Mouse (Mus musculus): Measurements from ENCODE around the gene Adam12. TPM values are rescaled to one million over a fixed set of nuclear protein-coding genes. Genes with fewer than 3 reads are reported as not detected.

Adam12 gene
- polyA plus RNA-seq, 1 experiment: 1.5 TPM

DNA sequence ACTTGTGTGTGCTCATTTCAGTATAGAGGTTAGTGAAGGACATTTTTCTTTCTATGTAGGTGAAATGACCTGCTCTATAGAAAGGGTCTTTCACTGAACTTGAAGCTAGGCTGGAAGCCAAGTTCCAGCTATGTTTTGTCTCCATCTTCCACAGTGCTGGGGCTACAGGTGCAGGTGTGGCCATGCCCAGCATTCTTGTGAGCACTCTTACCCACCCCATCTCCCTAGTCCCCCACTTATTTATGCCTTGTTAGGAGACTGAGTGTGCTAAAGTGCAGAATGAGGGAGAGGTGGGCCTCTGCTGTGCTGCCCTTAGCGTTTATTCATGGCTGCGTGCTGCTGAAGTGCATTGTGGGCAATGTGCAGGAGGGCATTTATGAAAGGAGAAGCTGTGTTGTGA is 198.0 kb downstream of the Adam12 start:
- no peak overlapping the region for H3K9ac ChIP-seq (ENCODE audit: low read depth, poor library complexity, severe bottlenecking)

DNA sequence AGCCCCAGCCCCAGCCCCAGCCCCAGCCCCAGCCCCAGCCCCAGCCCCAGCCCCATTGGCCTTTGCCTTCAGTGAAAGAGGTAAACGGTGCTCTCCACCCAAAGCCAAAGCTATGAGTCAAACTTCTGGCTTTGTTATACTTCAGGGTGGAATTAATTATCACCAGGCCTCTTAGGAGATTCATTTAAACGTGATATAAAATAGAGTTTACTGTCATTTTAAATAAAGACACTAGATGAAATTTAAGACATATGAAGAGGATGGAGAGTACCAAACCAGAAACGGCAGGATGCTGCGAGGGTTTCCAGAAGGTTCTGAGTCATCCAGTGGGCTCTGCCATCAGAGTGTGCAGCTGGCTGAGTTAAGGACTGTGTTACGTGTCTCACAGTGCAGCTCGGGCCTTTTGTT is 199.0 kb downstream of the Adam12 start:
- H3K27me3 ChIP-seq (ENCODE audit: control insufficient read depth, insufficient read depth, low read length, poor library complexity, severe bottlenecking): no peaks in the 10 kb centered on the region
- no peak for TF ChIP-seq CTCF (IDR thresholded peaks at IDR 0.05; ENCODE audit: low read depth, low read length)
- TF ChIP-seq POLR2A (IDR thresholded peaks at IDR 0.05; ENCODE audit: insufficient read depth, low read length): no peak
- no peak for TF ChIP-seq EP300 (IDR thresholded peaks at IDR 0.05; ENCODE audit: insufficient read depth, low read depth, low read length)
- no peak overlapping the region for H3K9ac ChIP-seq (ENCODE audit: low read depth, poor library complexity, severe bottlenecking)
- H3K27ac ChIP-seq (ENCODE audit: insufficient read depth, low read length): no peak overlapping the region
- H3K4me1 ChIP-seq (ENCODE audit: control insufficient read depth, insufficient read depth, low read length): no peaks in the 10 kb centered on the region
- H3K36me3 ChIP-seq (ENCODE audit: control insufficient read depth, insufficient read depth, low read length, poor library complexity, severe bottlenecking): no peaks in the 10 kb centered on the region
- H3K9me3 ChIP-seq (replicated peaks; ENCODE audit: control insufficient read depth, insufficient read depth, low read length, poor library complexity, severe bottlenecking): no peaks in the 10 kb centered on the region
- H3K4me3 ChIP-seq (ENCODE audit: low read depth, low read length): no peak overlapping the region

More for the DNA sequence above, 198.0 kb downstream of the Adam12 start:
- TF ChIP-seq EP300 (IDR thresholded peaks at IDR 0.05; ENCODE audit: insufficient read depth, low read depth, low read length): no peak
- no peak for TF ChIP-seq POLR2A (IDR thresholded peaks at IDR 0.05; ENCODE audit: insufficient read depth, low read length)
- no peak for TF ChIP-seq CTCF (IDR thresholded peaks at IDR 0.05; ENCODE audit: low read depth, low read length)
- no peaks in the 10 kb centered on the region for H3K27me3 ChIP-seq (ENCODE audit: control insufficient read depth, insufficient read depth, low read length, poor library complexity, severe bottlenecking)
- H3K9me3 ChIP-seq (replicated peaks; ENCODE audit: control insufficient read depth, insufficient read depth, low read length, poor library complexity, severe bottlenecking): no peaks in the 10 kb centered on the region
- no peaks in the 10 kb centered on the region for H3K4me1 ChIP-seq (ENCODE audit: control insufficient read depth, insufficient read depth, low read length)
- no peak overlapping the region for H3K27ac ChIP-seq (ENCODE audit: insufficient read depth, low read length)
- no peak overlapping the region for H3K4me3 ChIP-seq (ENCODE audit: low read depth, low read length)
- H3K36me3 ChIP-seq (ENCODE audit: control insufficient read depth, insufficient read depth, low read length, poor library complexity, severe bottlenecking): no peaks in the 10 kb centered on the region

DNA sequence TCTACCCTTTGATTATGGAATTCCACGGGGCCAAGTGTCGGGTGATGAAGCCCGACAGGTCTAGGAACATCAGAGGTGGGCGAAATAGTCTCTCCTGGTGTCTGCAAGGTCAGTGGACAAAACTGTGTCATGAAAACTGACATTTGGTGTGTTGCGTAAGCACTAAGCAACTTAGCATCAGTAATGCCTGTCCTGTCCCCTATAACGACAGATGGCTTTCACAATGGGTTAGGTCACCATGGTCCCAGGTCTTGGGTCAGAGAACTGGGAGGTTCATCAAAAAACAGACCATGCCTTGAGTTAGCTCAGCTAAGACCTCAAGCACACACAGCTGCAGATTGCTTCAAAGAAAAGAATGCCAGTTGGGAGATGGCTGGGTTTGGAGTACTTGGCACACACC is 200.2 kb downstream of the Adam12 start:
- no peak overlapping the region for H3K27ac ChIP-seq (ENCODE audit: insufficient read depth, low read length)
- no peak for TF ChIP-seq POLR2A (IDR thresholded peaks at IDR 0.05; ENCODE audit: insufficient read depth, low read length)
- TF ChIP-seq CTCF (IDR thresholded peaks at IDR 0.05; ENCODE audit: low read depth, low read length): no peak
- no peak for TF ChIP-seq EP300 (IDR thresholded peaks at IDR 0.05; ENCODE audit: insufficient read depth, low read depth, low read length)

DNA sequence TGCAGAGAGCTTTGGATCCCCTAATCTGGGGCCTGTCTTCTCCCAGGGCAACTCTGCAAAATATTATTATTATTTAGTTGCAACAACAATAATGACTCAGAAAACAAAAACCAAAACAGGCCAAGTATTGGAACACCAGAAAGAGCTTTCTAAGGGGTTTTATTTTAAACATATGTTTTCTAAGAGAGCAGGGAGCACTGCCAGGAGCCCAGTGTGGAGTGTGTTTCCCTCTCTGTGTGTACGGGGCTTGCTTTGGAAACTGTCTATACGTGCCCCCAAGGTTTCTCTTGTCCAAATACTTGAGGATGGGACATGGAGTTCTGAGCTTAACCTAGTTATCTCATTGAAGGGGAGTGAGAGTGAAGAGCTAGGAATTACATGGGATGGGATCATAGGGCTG is 200.7 kb downstream of the Adam12 start:
- H3K4me3 ChIP-seq (ENCODE audit: low read depth, low read length): no peak overlapping the region
- no peaks in the 10 kb centered on the region for H3K36me3 ChIP-seq (ENCODE audit: control insufficient read depth, insufficient read depth, low read length, poor library complexity, severe bottlenecking)
- no peak overlapping the region for H3K27ac ChIP-seq (ENCODE audit: insufficient read depth, low read length)
- no peak overlapping the region for H3K9ac ChIP-seq (ENCODE audit: low read depth, poor library complexity, severe bottlenecking)
- H3K4me1 ChIP-seq (ENCODE audit: control insufficient read depth, insufficient read depth, low read length): no peaks in the 10 kb centered on the region
- no peak for TF ChIP-seq EP300 (IDR thresholded peaks at IDR 0.05; ENCODE audit: insufficient read depth, low read depth, low read length)
- TF ChIP-seq POLR2A (IDR thresholded peaks at IDR 0.05; ENCODE audit: insufficient read depth, low read length): no peak
- TF ChIP-seq CTCF (IDR thresholded peaks at IDR 0.05; ENCODE audit: low read depth, low read length): no peak
- H3K9me3 ChIP-seq (replicated peaks; ENCODE audit: control insufficient read depth, insufficient read depth, low read length, poor library complexity, severe bottlenecking): no peaks in the 10 kb centered on the region
- H3K27me3 ChIP-seq (ENCODE audit: control insufficient read depth, insufficient read depth, low read length, poor library complexity, severe bottlenecking): no peaks in the 10 kb centered on the region

More for the DNA sequence above, 200.2 kb downstream of the Adam12 start:
- H3K9me3 ChIP-seq (replicated peaks; ENCODE audit: control insufficient read depth, insufficient read depth, low read length, poor library complexity, severe bottlenecking): no peaks in the 10 kb centered on the region
- H3K36me3 ChIP-seq (ENCODE audit: control insufficient read depth, insufficient read depth, low read length, poor library complexity, severe bottlenecking): no peaks in the 10 kb centered on the region
- H3K9ac ChIP-seq (ENCODE audit: low read depth, poor library complexity, severe bottlenecking): no peak overlapping the region
- no peak overlapping the region for H3K4me3 ChIP-seq (ENCODE audit: low read depth, low read length)
- no peaks in the 10 kb centered on the region for H3K4me1 ChIP-seq (ENCODE audit: control insufficient read depth, insufficient read depth, low read length)
- H3K27me3 ChIP-seq (ENCODE audit: control insufficient read depth, insufficient read depth, low read length, poor library complexity, severe bottlenecking): no peaks in the 10 kb centered on the region

DNA sequence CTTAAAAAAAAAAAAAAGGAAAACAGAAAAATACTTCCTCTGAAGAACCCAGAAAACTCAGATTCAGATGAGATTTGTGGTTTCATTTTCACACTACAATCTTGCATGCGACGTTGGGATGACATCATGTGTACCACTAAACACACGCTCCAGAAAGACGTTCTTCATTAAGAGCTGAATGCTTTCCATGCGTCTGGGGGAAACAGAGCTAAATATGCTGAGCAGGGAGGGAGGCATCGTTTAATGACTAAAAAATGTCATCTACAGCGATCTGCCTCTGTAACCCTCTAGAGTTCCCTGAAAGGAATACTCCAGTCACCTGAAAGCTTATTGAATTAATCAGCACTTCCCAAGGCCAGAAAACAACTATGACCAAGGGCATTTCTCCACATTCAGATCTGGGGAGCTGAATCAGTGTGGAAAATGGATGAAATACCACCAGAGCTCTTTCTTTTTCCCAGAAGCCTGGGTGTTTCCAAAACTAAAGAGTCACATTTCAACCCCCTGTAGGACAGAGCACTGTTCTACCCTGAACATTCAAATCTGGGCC is 203.6 kb downstream of the Adam12 start:
- Histone ChIP-seq H3K9me3 (replicated peaks; ENCODE audit: control insufficient read depth, insufficient read depth, low read length, poor library complexity, severe bottlenecking) (no peaks in the 10 kb centered on the region), H3K4me1 (ENCODE audit: control insufficient read depth, insufficient read depth, low read length) (no peaks in the 10 kb centered on the region), H3K9ac (ENCODE audit: low read depth, poor library complexity, severe bottlenecking) (no peak overlapping the region), H3K27me3 (ENCODE audit: control insufficient read depth, insufficient read depth, low read length, poor library complexity, severe bottlenecking) (no peaks in the 10 kb centered on the region), H3K27ac (ENCODE audit: insufficient read depth, low read length) (no peak overlapping the region), H3K4me3 (ENCODE audit: low read depth, low read length) (no peak overlapping the region), H3K36me3 (ENCODE audit: control insufficient read depth, insufficient read depth, low read length, poor library complexity, severe bottlenecking) (no peaks in the 10 kb centered on the region)
- no peak for TF ChIP-seq POLR2A (IDR thresholded peaks at IDR 0.05; ENCODE audit: insufficient read depth, low read length)
- no peak for TF ChIP-seq EP300 (IDR thresholded peaks at IDR 0.05; ENCODE audit: insufficient read depth, low read depth, low read length)
- no peak for TF ChIP-seq CTCF (IDR thresholded peaks at IDR 0.05; ENCODE audit: low read depth, low read length)

DNA sequence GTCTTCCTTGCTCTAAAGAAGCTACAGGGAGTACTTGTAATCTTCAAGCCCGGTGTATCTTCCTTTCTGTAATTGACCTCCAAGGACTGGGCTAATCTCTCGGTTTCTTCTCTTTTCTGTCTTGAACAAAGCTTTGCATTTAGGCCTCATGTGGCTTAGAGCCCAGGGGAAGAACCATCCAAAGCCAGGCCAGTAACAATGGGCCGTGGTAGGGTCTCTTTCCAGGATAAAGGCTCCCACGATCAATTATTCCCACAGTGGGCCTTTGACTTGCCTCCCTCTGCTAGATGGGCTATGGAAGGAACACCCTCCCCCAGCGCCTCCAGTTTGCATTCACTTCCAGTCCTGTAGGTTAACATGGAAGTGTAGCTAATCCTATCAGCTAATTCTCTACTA is 204.9 kb downstream of the Adam12 start:
- H3K9me3 ChIP-seq (replicated peaks; ENCODE audit: control insufficient read depth, insufficient read depth, low read length, poor library complexity, severe bottlenecking): no peaks in the 10 kb centered on the region
- H3K27ac ChIP-seq (ENCODE audit: insufficient read depth, low read length): no peak overlapping the region
- H3K9ac ChIP-seq (ENCODE audit: low read depth, poor library complexity, severe bottlenecking): no peak overlapping the region
- H3K27me3 ChIP-seq (ENCODE audit: control insufficient read depth, insufficient read depth, low read length, poor library complexity, severe bottlenecking): no peaks in the 10 kb centered on the region
- H3K4me3 ChIP-seq (ENCODE audit: low read depth, low read length): no peak overlapping the region
- H3K36me3 ChIP-seq (ENCODE audit: control insufficient read depth, insufficient read depth, low read length, poor library complexity, severe bottlenecking): no peaks in the 10 kb centered on the region
- TF ChIP-seq CTCF (IDR thresholded peaks at IDR 0.05; ENCODE audit: low read depth, low read length) (no peak), POLR2A (IDR thresholded peaks at IDR 0.05; ENCODE audit: insufficient read depth, low read length) (no peak), EP300 (IDR thresholded peaks at IDR 0.05; ENCODE audit: insufficient read depth, low read depth, low read length) (no peak)
- H3K4me1 ChIP-seq (ENCODE audit: control insufficient read depth, insufficient read depth, low read length): no peaks in the 10 kb centered on the region

Measured in ES-Bruce4 (cell line).